Mouse (Mus musculus) MEL (cell line): ENCODE measurements around the gene Ephb2. TPM values are rescaled to one million over a fixed set of nuclear protein-coding genes. Genes with fewer than 3 reads are reported as not detected.

Source experiments
- DNase-seq: peaks from one replicate; pipeline ENCODE4 v3.0.0; 2011; ENCODE audit warnings: low read depth, low spot score
- H3K27ac ChIP-seq: 2 replicates; pipeline ENCODE4 v1.5.1; 2012; ENCODE audit warnings: low read depth, mild to moderate bottlenecking, control low read depth, low read length, moderate library complexity; ENCODE audit not compliant: control insufficient read depth
- H3K27me3 ChIP-seq, 2 experiments: fragments of 150-350 bp in 1 of 2; sonication (generic) in 1 of 2; 2 replicates each; pipeline ENCODE4 v1.6.1; 2012; ENCODE audit warnings: low read length in 2 of 2, mild to moderate bottlenecking in 2 of 2, improper control_type of control experiment in 1 of 2, moderate library complexity in 1 of 2; ENCODE audit not compliant: insufficient read depth in 2 of 2, control insufficient read depth in 1 of 2
- H3K36me3 ChIP-seq, 2 experiments: 2 replicates each; pipeline ENCODE4 v1.6.1; 2012 to 2014; ENCODE audit warnings: low read length in 2 of 2, improper control_type of control experiment in 1 of 2, inconsistent platforms in 1 of 2, mild to moderate bottlenecking in 1 of 2; ENCODE audit not compliant: insufficient read depth in 2 of 2, control insufficient read depth in 1 of 2
- H3K4me1 ChIP-seq, 2 experiments: fragments of 150-350 bp in 1 of 2; sonication (generic) in 1 of 2; 2 replicates each; pipeline ENCODE4 v1.6.1; 2012; ENCODE audit warnings: low read length in 2 of 2, improper control_type of control experiment in 1 of 2, mild to moderate bottlenecking in 1 of 2; ENCODE audit not compliant: insufficient read depth in 2 of 2, control insufficient read depth in 1 of 2
- H3K4me3 ChIP-seq, 2 experiments: fragments of 150-350 bp in 1 of 2; sonication (generic) in 1 of 2; 2 replicates each; pipeline ENCODE4 v1.5.1; 2012; ENCODE audit warnings: low read depth in 2 of 2, low read length in 2 of 2, mild to moderate bottlenecking in 2 of 2, moderate library complexity in 2 of 2, control low read depth in 1 of 2, improper control_type of control experiment in 1 of 2; ENCODE audit not compliant: control insufficient read depth in 1 of 2, insufficient read depth in 1 of 2
- H3K79me2 ChIP-seq: 2 replicates; pipeline ENCODE4 v1.6.1; 2012; ENCODE audit warnings: mild to moderate bottlenecking, low read length, moderate library complexity; ENCODE audit not compliant: control insufficient read depth, poor library complexity, insufficient read depth
- H3K9ac ChIP-seq: 2 replicates; pipeline ENCODE4 v1.6.1; 2012; ENCODE audit warnings: low read depth, mild to moderate bottlenecking, control low read depth, low read length, moderate library complexity; ENCODE audit not compliant: control insufficient read depth, poor library complexity, severe bottlenecking
- H3K9me3 ChIP-seq: fragments of 150-350 bp; sonication (generic); replicated peaks from 2 replicates; pipeline ENCODE4 v1.6.1; 2012; ENCODE audit warnings: mild to moderate bottlenecking, low read length, improper control_type of control experiment, moderate library complexity; ENCODE audit not compliant: insufficient read depth
- CHD1 ChIP-seq: IDR thresholded peaks from 2 replicates; pipeline ENCODE4 v1.6.1; 2012; ENCODE audit warnings: low read depth, mild to moderate bottlenecking, inconsistent platforms, low read length, improper control_type of control experiment
- CHD2 ChIP-seq: IDR thresholded peaks from 2 replicates; pipeline ENCODE4 v1.6.1; 2011; ENCODE audit warnings: low read length, improper control_type of control experiment
- E2F4 ChIP-seq: IDR thresholded peaks from 2 replicates; pipeline ENCODE4 v1.6.1; 2011; ENCODE audit warnings: low read depth, low read length, improper control_type of control experiment, borderline replicate concordance
- ETS1 ChIP-seq: IDR thresholded peaks from 2 replicates; pipeline ENCODE4 v1.6.1; 2012; ENCODE audit warnings: low read depth, mild to moderate bottlenecking, inconsistent platforms, low read length, improper control_type of control experiment, moderate library complexity
- KAT2A ChIP-seq: conservative IDR thresholded peaks from 2 replicates; pipeline ENCODE4 v1.6.1; 2012; ENCODE audit warnings: low read depth, low read length, improper control_type of control experiment, inconsistent platforms
- MAFK ChIP-seq: IDR thresholded peaks from 2 replicates; pipeline ENCODE4 v1.6.1; 2011; ENCODE audit warnings: low read depth, mild to moderate bottlenecking, low read length, improper control_type of control experiment, borderline replicate concordance
- MAX ChIP-seq: IDR thresholded peaks from 2 replicates; pipeline ENCODE4 v1.6.1; 2011; ENCODE audit warnings: low read length, improper control_type of control experiment
- MXI1 ChIP-seq: IDR thresholded peaks from 2 replicates; pipeline ENCODE4 v1.6.1; 2011; ENCODE audit warnings: mild to moderate bottlenecking, low read depth, low read length, improper control_type of control experiment
- POLR2A ChIP-seq, 2 experiments: IDR thresholded peaks; 2 replicates each; pipeline ENCODE4 v1.6.1; 2011 to 2012; ENCODE audit warnings: low read length in 2 of 2, mild to moderate bottlenecking in 2 of 2, control low read depth in 1 of 2, improper control_type of control experiment in 1 of 2, low read depth in 1 of 2, moderate library complexity in 1 of 2; ENCODE audit not compliant: control insufficient read depth in 1 of 2, insufficient read depth in 1 of 2, poor library complexity in 1 of 2
- TBP ChIP-seq: IDR thresholded peaks from 2 replicates; pipeline ENCODE4 v1.8.0; 2011; ENCODE audit warnings: low read depth, low read length, improper control_type of control experiment
- USF1 ChIP-seq: IDR thresholded peaks from 2 replicates; pipeline ENCODE4 v1.6.1; 2014; ENCODE audit warnings: low read depth, mild to moderate bottlenecking, inconsistent platforms, low read length, improper control_type of control experiment, moderate library complexity
- USF2 ChIP-seq, 2 experiments: IDR thresholded peaks; 2 replicates each; pipeline ENCODE4 v1.6.1; 2011 to 2012; ENCODE audit warnings: improper control_type of control experiment in 2 of 2, low read length in 2 of 2, borderline replicate concordance in 1 of 2, inconsistent platforms in 1 of 2, low read depth in 1 of 2, mild to moderate bottlenecking in 1 of 2; ENCODE audit not compliant: insufficient read depth in 1 of 2
- ZC3H11A ChIP-seq: IDR thresholded peaks from 2 replicates; pipeline ENCODE4 v1.6.1; 2012; ENCODE audit warnings: low read depth, mild to moderate bottlenecking, inconsistent platforms, low read length, improper control_type of control experiment
- ZKSCAN1 ChIP-seq: IDR thresholded peaks from 2 replicates; pipeline ENCODE4 v1.6.1; 2012; ENCODE audit warnings: low read depth, mild to moderate bottlenecking, inconsistent platforms, low read length, improper control_type of control experiment, moderate library complexity
- polyA plus RNA-seq, 2 experiments: library from polyadenylated mRNA; stranded (reverse) in 1 of 2; unstranded in 1 of 2; fragments of >175 nt in 1 of 2; fragments of >200 nt in 1 of 2; gene quantifications; 2 replicates each; pipeline versions ENCODE4 v1.2.1 to v1.2.4; 2012; ENCODE audit warnings: low replicate concordance in 2 of 2, low read depth in 1 of 2; ENCODE audit not compliant: insufficient read length in 2 of 2, insufficient read depth in 1 of 2, missing spikeins in 1 of 2
- total RNA-seq: library from RNA; depleted of rRNA; stranded (reverse); fragments of 300-350 nt; gene quantifications from 2 replicates; pipeline ENCODE4 v1.2.3, GENCODE M21; 2012

Gene Ephb2
- total and polyA plus RNA-seq, 3 experiments = 1.9 to 4.1 TPM; not detected in 1

GRCm38 (mm10) chr4:136748842-136749392 is 86.9 kb downstream of the Ephb2 start:
- Histone ChIP-seq H3K9me3 (no peaks in the 10 kb centered on the region), H3K9ac (no peak overlapping the region), H3K4me3 (no peak overlapping the region), H3K36me3 (no peaks in the 10 kb centered on the region), H3K27me3 (no peaks in the 10 kb centered on the region), H3K4me1 (no peaks in the 10 kb centered on the region), H3K79me2 (no peaks in the 10 kb centered on the region), H3K27ac (no peak overlapping the region)
- no peak for TF ChIP-seq ZC3H11A
- TF ChIP-seq USF1 = no peak
- TF ChIP-seq CHD2 = no peak
- no peak for TF ChIP-seq CHD1
- no peak for TF ChIP-seq MXI1
- TF ChIP-seq ZKSCAN1 = no peak
- no peak for TF ChIP-seq USF2 (IDR thresholded peaks at IDR 0.05; ENCODE audit: borderline replicate concordance in 1 of 2, insufficient read depth in 1 of 2, low read depth in 1 of 2, low read length in 2 of 2)
- TF ChIP-seq POLR2A (IDR thresholded peaks at IDR 0.05; ENCODE audit: control insufficient read depth in 1 of 2, insufficient read depth in 1 of 2, low read depth in 1 of 2, low read length in 2 of 2, poor library complexity in 1 of 2) = no peak
- no peak for TF ChIP-seq E2F4
- DNase-seq = no peak

- no peak for TF ChIP-seq ETS1
- no peak for TF ChIP-seq MAFK
- TF ChIP-seq KAT2A = no peak
- TF ChIP-seq MAX = no peak
- Histone ChIP-seq H3K79me2 (no peaks in the 10 kb centered on the region), H3K4me3 (no peak overlapping the region), H3K36me3 (no peaks in the 10 kb centered on the region), H3K9ac (no peak overlapping the region), H3K4me1 (no peaks in the 10 kb centered on the region), H3K9me3 (no peaks in the 10 kb centered on the region), H3K27me3 (no peaks in the 10 kb centered on the region), H3K27ac (no peak overlapping the region)
- DNase-seq = no peak
Measured at GRCm38 (mm10) chr4:136746516-136746915, 89.3 kb downstream of the Ephb2 start.

- H3K4me1 ChIP-seq = no peaks in the 10 kb centered on the region
- no peak overlapping the region for H3K4me3 ChIP-seq
- no peaks in the 10 kb centered on the region for H3K9me3 ChIP-seq
- no peak for DNase-seq
- H3K27me3 ChIP-seq = no peaks in the 10 kb centered on the region
- no peak overlapping the region for H3K27ac ChIP-seq
- TF ChIP-seq TBP (no peak), CHD2 (no peak)
- no peaks in the 10 kb centered on the region for H3K36me3 ChIP-seq
- H3K9ac ChIP-seq = no peak overlapping the region
- H3K79me2 ChIP-seq = no peaks in the 10 kb centered on the region
Measured at GRCm38 (mm10) chr4:136742677-136743076, 93.1 kb downstream of the Ephb2 start.
